ENCODE assay signal across 8 mouse cellular contexts in the genomic region with DNA sequence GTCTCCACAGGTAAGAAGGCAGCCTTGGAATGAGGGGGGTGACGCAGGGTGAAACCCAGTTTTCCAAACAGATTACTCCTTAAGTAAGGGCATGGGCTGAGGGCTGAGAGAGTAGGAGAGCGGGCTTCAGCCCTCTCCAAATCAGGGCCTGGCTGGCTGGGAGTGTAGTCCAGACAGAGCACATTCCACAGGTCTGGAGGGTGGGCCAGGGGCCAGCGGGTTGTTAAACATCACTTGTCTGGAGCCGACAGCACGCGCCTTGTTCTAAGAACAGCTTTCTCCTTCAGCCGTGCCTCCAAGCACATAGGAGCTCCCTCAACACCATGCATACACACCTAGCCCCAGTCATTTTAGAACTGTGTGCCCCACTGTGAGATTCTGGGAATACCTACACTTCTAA. TPM values are rescaled to one million over a fixed set of nuclear protein-coding genes. Genes with fewer than 3 reads are reported as not detected.
DNase-seq lines count a peak whose midpoint lies in the region; ATAC-seq and TF ChIP-seq lines count a peak whose summit lies in the region.
"Had no signal": no experiment of that assay in that cellular context is flagged by ENCODE, and none has a peak within 500 bp of the region (broad histone marks: within the 10 kb centered on the region; RNA-seq: fewer than 3 reads in every experiment).

No protein-coding gene starts in this region.

- H3K27ac ChIP-seq in intestine, embryonic 16.5 days (ENCODE audit: low read length), result peak overlapping the region; percentile 52
- no peak overlapping the region for H3K27ac ChIP-seq in layer of hippocampus, adult 2 months
- H3K27ac ChIP-seq: liver, embryonic 15.5 days had no signal

- DNase-seq in embryo, embryonic 11 days, result peak; percentile 69
- peak; percentile 60 for DNase-seq in forelimb bud, embryonic 11.5 days (ENCODE audit: low read depth, low spot score)
- DNase-seq in lung, postnatal 10 days, result peak; percentile 86
- DNase-seq in layer of hippocampus, adult 2 months (ENCODE audit: low spot score in 2 of 2), result no peak

- TF ChIP-seq CTCF in layer of hippocampus, adult 2 months (conservative IDR thresholded peaks at IDR 0.05), result no peak

- ATAC-seq in intestine, embryonic 16.5 days, result peak; percentile 73
- no peak for ATAC-seq in erythroid progenitor cell, adult 5-6 weeks (replicated peaks; ENCODE audit: low FRiP score, poor library complexity, severe bottlenecking)
- ATAC-seq in megakaryocyte progenitor cell, adult 5-6 weeks (replicated peaks; ENCODE audit: poor library complexity), result no peak

- no peaks in the 10 kb centered on the region for H3K9me3 ChIP-seq in intestine, embryonic 16.5 days (ENCODE audit: control insufficient read depth, low read length)
- H3K9me3 ChIP-seq: liver, embryonic 15.5 days had no signal

- no peak overlapping the region for H3K9ac ChIP-seq in intestine, embryonic 16.5 days (ENCODE audit: low read depth, low read length)
- H3K9ac ChIP-seq: liver, embryonic 15.5 days had no signal

- no peak overlapping the region for H3K4me3 ChIP-seq in intestine, embryonic 16.5 days (ENCODE audit: low read length)
- H3K4me3 ChIP-seq in layer of hippocampus, adult 2 months, result no peak overlapping the region
- H3K4me3 ChIP-seq: liver, embryonic 15.5 days had no signal

- no peaks in the 10 kb centered on the region for H3K36me3 ChIP-seq in intestine, embryonic 16.5 days (ENCODE audit: control insufficient read depth, insufficient read depth, low read length)
- H3K36me3 ChIP-seq: liver, embryonic 15.5 days had no signal

- H3K27me3 ChIP-seq in intestine, embryonic 16.5 days (replicated peaks; ENCODE audit: control insufficient read depth, insufficient read depth, low read length), result no peaks in the 10 kb centered on the region
- H3K27me3 ChIP-seq: liver, embryonic 15.5 days had no signal

- WGBS in intestine, embryonic 16.5 days, result 29% methylated on average over 7 of the region's 7 CpGs

- H3K4me1 ChIP-seq in intestine, embryonic 16.5 days (ENCODE audit: control insufficient read depth, insufficient read depth, low read length), result peaks cover 33% of the 10 kb centered on the region

- no peak overlapping the region for H3K4me2 ChIP-seq in intestine, embryonic 16.5 days (ENCODE audit: low read depth, low read length)
- H3K4me2 ChIP-seq: liver, embryonic 15.5 days had no signal

RNA-seq across cellular contexts. Expression of a gene that starts 26.9 kb away (rescaled TPM):
- polyA plus RNA-seq in intestine, embryonic 16.5 days (2015; fragmentation: Nextera tagmentation; extraction: Ambion mirVana), result 13.4 and 13.9 TPM in 2 replicates
- total RNA-seq in erythroid progenitor cell, adult 5-6 weeks (2015; ENCODE audit: low replicate concordance), result 1.7 and 4.7 TPM in 2 replicates
- 0.38 and 1.4 TPM in 2 replicates for total RNA-seq in erythroid progenitor cell, adult 5-6 weeks (2017; ENCODE audit: low replicate concordance)
- 1 to 10 TPM; 8.3 to 9.8 TPM for total RNA-seq in layer of hippocampus, adult 2 months (2021)
- total RNA-seq in megakaryocyte progenitor cell, adult 5-6 weeks (2015), result 9.3 and 11.2 TPM in 2 replicates
- 2.2 and 2.9 TPM in 2 replicates for total RNA-seq in megakaryocyte progenitor cell, adult 5-6 weeks (2017)

Comparison
In these comparisons a context has a peak if more than half of its experiments do, and no peak if none do; other contexts are left out.
1. DNase-seq: peak in embryo, embryonic 11 days (single experiment), forelimb bud, embryonic 11.5 days (single experiment) and lung, postnatal 10 days (single experiment); none in layer of hippocampus, adult 2 months (0 of 2).